Comparison of ENCODE assay signal across 8 mouse cellular contexts in the genomic region with DNA sequence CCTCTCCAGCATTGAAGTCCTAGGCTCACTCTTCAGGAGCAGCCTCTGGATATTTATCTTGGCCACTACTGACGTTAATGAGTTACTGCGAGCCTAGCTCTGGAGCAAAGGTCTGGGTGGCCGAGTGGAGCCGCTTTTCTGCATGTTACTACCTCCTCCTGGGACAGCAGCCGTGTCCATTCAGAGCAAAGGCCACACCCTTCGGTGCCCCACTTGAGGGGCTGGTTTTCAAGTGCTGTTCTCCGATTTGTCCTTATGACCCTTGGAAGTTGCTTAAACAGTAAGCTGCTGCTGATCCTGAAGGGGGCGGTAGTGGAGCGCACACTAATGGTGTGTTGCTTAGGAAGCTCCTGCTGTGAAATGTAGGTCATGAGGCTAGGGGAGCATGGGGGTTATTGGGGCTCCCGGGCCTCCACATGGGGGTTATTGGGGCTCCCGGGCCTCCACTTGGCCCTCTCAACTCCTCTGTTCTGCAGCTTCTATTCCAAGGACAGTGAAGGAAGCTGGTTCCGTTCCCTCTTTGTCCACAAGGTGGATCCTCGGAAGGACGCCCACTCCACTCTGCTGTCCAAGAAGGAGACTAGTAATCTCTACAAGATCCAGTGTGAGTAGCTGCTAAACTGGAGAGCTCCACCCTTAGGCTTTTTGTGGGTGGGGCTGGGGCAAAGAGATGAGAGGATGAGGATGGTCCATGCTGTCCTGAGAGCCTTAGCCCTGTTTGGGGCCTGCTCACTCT. TPM values are rescaled to one million over a fixed set of nuclear protein-coding genes. Genes with fewer than 3 reads are reported as not detected.
A peak's percentile ranks its signal among the peaks of the same experiment; 100 is the strongest.
DNase-seq lines count a peak whose midpoint lies in the region; ATAC-seq and TF ChIP-seq lines count a peak whose summit lies in the region.

No protein-coding gene starts in this region.

- no peak overlapping the region for H3K4me3 ChIP-seq in hindbrain, postnatal 0 days (ENCODE audit: low read length)
- H3K4me3 ChIP-seq in liver, embryonic 16.5 days (ENCODE audit: low read depth, low read length): peak overlapping the region; percentile 15; the same call in 1 of the 2 replicates

- peak; percentile 54 for TF ChIP-seq CTCF in hindbrain, postnatal 0 days (IDR thresholded peaks at IDR 0.05; ENCODE audit: low read depth)

- no peak overlapping the region for H3K27ac ChIP-seq in hindbrain, postnatal 0 days
- peak overlapping the region; percentile 77 for H3K27ac ChIP-seq in liver, embryonic 16.5 days (ENCODE audit: low read length)

- WGBS in hindbrain, postnatal 0 days: 56% methylated on average over 14 of the region's 14 CpGs
- WGBS in liver, embryonic 16.5 days (ENCODE audit: insufficient replicate concordance): 54% methylated on average over 14 of the region's 14 CpGs

- no peak overlapping the region for H3K4me2 ChIP-seq in hindbrain, postnatal 0 days (ENCODE audit: low read depth, low read length)
- peak overlapping the region; percentile 41 for H3K4me2 ChIP-seq in liver, embryonic 16.5 days (ENCODE audit: low read depth, low read length)

- H3K27me3 ChIP-seq in hindbrain, postnatal 0 days (ENCODE audit: insufficient read depth, low read length): no peaks in the 10 kb centered on the region
- H3K27me3 ChIP-seq in liver, embryonic 16.5 days (ENCODE audit: control insufficient read depth, insufficient read depth, low read depth, low read length): no peaks in the 10 kb centered on the region

- peak; percentile 43; the same call in 1 of the 2 replicates for ATAC-seq in hindbrain, postnatal 0 days
- ATAC-seq in liver, embryonic 16.5 days (ENCODE audit: low read depth): peak; percentile 90

- H3K9me3 ChIP-seq in hindbrain, postnatal 0 days (ENCODE audit: low read length): no peaks in the 10 kb centered on the region
- no peaks in the 10 kb centered on the region for H3K9me3 ChIP-seq in liver, embryonic 16.5 days (replicated peaks; ENCODE audit: control insufficient read depth, low read length)

- peaks cover 11% of the 10 kb centered on the region for H3K36me3 ChIP-seq in hindbrain, postnatal 0 days (ENCODE audit: insufficient read depth, low read length)
- no peaks in the 10 kb centered on the region for H3K36me3 ChIP-seq in liver, embryonic 16.5 days (ENCODE audit: control insufficient read depth, insufficient read depth)

- H3K4me1 ChIP-seq in hindbrain, postnatal 0 days (ENCODE audit: insufficient read depth, low read length): no peaks in the 10 kb centered on the region
- peaks cover 2% of the 10 kb centered on the region for H3K4me1 ChIP-seq in liver, embryonic 16.5 days (ENCODE audit: control insufficient read depth, low read depth, low read length)

- no peak overlapping the region for H3K9ac ChIP-seq in hindbrain, postnatal 0 days (replicated peaks; ENCODE audit: low read length)
- no peak overlapping the region for H3K9ac ChIP-seq in liver, embryonic 16.5 days (ENCODE audit: low read depth, low read length)

- peak; percentile 11 for DNase-seq in ovary, postnatal 36 days (ENCODE audit: low spot score)
- no peak for DNase-seq in ovary, postnatal 10 days (ENCODE audit: low spot score)
- peak; percentile 40 to 48 for DNase-seq in adrenal gland, postnatal 36 days
- DNase-seq in hindbrain, postnatal 0 days (ENCODE audit: low spot score): peak; percentile 47
- DNase-seq in urinary bladder, postnatal 36 days (ENCODE audit: low spot score in 2 of 2): peak; percentile 20 to 53
- no peak for DNase-seq in cerebellum, adult 11 months
- DNase-seq in cerebellum, adult 18-20 months: no peak

RNA-seq across cellular contexts. Expression of a gene that starts 9.3 kb away (rescaled TPM):
- total RNA-seq in adrenal gland, postnatal 36 days (2021): 10 to 100 TPM; 26.0 to 30.2 TPM
- total RNA-seq in hindbrain, postnatal 0 days (2014; rRNA removed): 118 and 140 TPM in 2 replicates
- polyA plus RNA-seq in hindbrain, postnatal 0 days (2015; fragmentation: Nextera tagmentation; extraction: Ambion mirVana): 114 and 116 TPM in 2 replicates
- polyA plus RNA-seq in liver, embryonic 16.5 days (2015; fragmentation: Nextera tagmentation; extraction: Ambion mirVana): 101 and 106 TPM in 2 replicates

RNA-seq across cellular contexts. Expression of a gene that starts 12.1 kb away (rescaled TPM):
- 10 to 100 TPM; 33.3 to 33.6 TPM for total RNA-seq in adrenal gland, postnatal 36 days (2021)
- total RNA-seq in hindbrain, postnatal 0 days (2014; rRNA removed): 30.3 and 37.8 TPM in 2 replicates
- polyA plus RNA-seq in hindbrain, postnatal 0 days (2015; fragmentation: Nextera tagmentation; extraction: Ambion mirVana): 36.5 and 38.1 TPM in 2 replicates
- polyA plus RNA-seq in liver, embryonic 16.5 days (2015; fragmentation: Nextera tagmentation; extraction: Ambion mirVana): 12.6 and 13.2 TPM in 2 replicates

RNA-seq across cellular contexts. Expression of a gene that starts 33.7 kb away (rescaled TPM):
- 100 to 1,000 TPM in 1 of 2 experiments, 10 to 100 TPM in 1; 75.0 to 162 TPM for total RNA-seq in adrenal gland, postnatal 36 days (2021)
- 93.1 and 97.6 TPM in 2 replicates for total RNA-seq in hindbrain, postnatal 0 days (2014; rRNA removed)
- 55.5 and 57.4 TPM in 2 replicates for polyA plus RNA-seq in hindbrain, postnatal 0 days (2015; fragmentation: Nextera tagmentation; extraction: Ambion mirVana)
- 11.1 and 11.9 TPM in 2 replicates for polyA plus RNA-seq in liver, embryonic 16.5 days (2015; fragmentation: Nextera tagmentation; extraction: Ambion mirVana)

Comparison
In these comparisons a context has a peak if more than half of its experiments do, and no peak if none do; other contexts are left out.
1. DNase-seq: peak in ovary, postnatal 36 days (single experiment), adrenal gland, postnatal 36 days (2 of 2), hindbrain, postnatal 0 days (single experiment) and urinary bladder, postnatal 36 days (2 of 2); none in ovary, postnatal 10 days (single experiment), cerebellum, adult 11 months (single experiment) and cerebellum, adult 18-20 months (0 of 2).